Mouse (Mus musculus): ENCODE results near the gene Axin1. TPM values are rescaled to one million over a fixed set of nuclear protein-coding genes. Genes with fewer than 3 reads are reported as not detected.
A peak's percentile ranks its signal among the peaks of the same experiment; 100 is the strongest.
"Not testable (repeated sequence)": the region's sequence is repeated elsewhere in the genome, so short reads cannot be mapped to it uniquely, and the experiment has no call there.

Gene Axin1
- polyA plus RNA-seq, 1 experiment from 2014 or later, result 10.5 TPM

DNA sequence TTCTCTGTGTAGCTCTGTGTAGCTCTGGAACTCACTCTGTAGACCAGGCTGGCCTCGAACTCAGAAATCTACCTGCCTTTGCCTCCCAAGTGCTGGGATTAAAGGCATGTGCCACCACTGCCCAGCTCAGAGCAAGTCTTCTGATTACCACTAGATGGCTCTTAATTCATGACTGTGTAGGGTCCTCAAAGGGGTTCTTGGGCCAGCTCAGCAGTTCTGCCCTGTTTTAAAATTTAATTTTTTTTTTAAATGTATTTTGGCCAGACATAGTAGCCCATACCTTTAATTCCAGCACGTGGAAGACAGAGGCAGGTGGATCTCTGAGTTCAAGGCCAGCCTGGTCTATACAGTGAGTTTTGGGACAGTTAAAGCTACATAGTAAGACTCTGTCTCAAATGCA, 36.8 kb downstream of the Axin1 start:
- not testable (repeated sequence) for H3K9me3 ChIP-seq; H3K4me1 ChIP-seq; H3K4me3 ChIP-seq; H3K27me3 ChIP-seq (ENCODE audit: poor library complexity, severe bottlenecking); DNase-seq (ENCODE audit: extremely low spot score, low spot score); H3K27ac ChIP-seq
- 85% methylated on average over 2 of the region's 2 CpGs for WGBS
- peaks cover 62% of the 10 kb centered on the region for H3K36me3 ChIP-seq (replicated peaks)

DNA sequence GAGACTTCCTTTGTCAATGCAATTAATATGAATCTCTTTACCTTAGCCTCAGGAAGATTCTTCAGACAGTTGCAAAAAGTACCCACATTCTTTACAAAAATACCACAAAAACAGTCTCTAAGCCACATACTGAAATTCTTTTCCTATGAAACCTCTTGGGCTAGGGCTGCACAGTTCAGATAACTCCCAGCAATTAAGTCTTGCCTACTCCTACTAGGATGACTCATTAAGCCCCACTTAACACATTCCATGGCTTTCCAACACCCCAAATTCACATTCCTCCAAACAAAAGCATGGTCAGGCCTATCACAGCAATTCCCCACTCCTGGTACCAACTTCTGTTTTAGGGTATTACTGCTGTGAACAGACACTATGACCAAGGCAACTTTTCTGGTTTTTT, 40.1 kb downstream of the Axin1 start:
- Histone ChIP-seq H3K4me3 (no peak overlapping the region), H3K36me3 (replicated peaks) (peaks cover 84% of the 10 kb centered on the region), H3K4me1 (no peaks in the 10 kb centered on the region), H3K27ac (no peak overlapping the region), H3K27me3 (ENCODE audit: poor library complexity, severe bottlenecking) (no peaks in the 10 kb centered on the region), H3K9me3 (no peaks in the 10 kb centered on the region)
- DNase-seq (ENCODE audit: extremely low spot score, low spot score), result no peak

DNA sequence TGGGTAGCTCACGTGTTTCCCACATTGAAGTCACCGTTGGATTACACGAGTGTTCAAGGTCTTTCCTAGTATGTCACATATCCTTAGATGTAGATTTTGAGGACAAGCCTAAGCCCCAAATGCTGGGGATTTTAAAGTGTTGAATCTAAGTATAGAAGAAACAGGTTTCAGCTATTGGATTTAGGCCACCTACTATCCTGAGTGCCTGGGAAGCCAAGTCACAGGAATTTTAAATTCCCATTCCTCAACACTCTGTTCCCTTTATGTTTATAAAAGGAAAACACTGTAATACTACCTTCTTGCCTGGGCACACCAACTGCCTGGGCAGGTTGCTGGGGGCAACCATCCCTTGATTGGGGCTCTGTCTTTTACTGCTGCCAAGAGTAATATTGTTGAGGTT, 42.7 kb downstream of the Axin1 start:
- peaks cover 86% of the 10 kb centered on the region for H3K36me3 ChIP-seq (replicated peaks)
- WGBS, result 89% methylated on average over 3 of the region's 3 CpGs
- DNase-seq (ENCODE audit: extremely low spot score, low spot score), result no peak

GRCm38 (mm10) chr17:26187592-26187991, 49.1 kb downstream of the Axin1 start:
- Histone ChIP-seq H3K27ac (no peak overlapping the region), H3K36me3 (replicated peaks) (peaks cover 100% of the 10 kb centered on the region), H3K4me1 (no peaks in the 10 kb centered on the region), H3K9me3 (no peaks in the 10 kb centered on the region), H3K4me3 (no peak overlapping the region), H3K27me3 (ENCODE audit: poor library complexity, severe bottlenecking) (no peaks in the 10 kb centered on the region)
- DNase-seq (ENCODE audit: extremely low spot score, low spot score), result no peak
- WGBS, result 95% methylated on average over 5 of the region's 5 CpGs

More for the DNA sequence above, 42.7 kb downstream of the Axin1 start:
- no peaks in the 10 kb centered on the region for H3K4me1 ChIP-seq
- no peak overlapping the region for H3K27ac ChIP-seq
- no peaks in the 10 kb centered on the region for H3K27me3 ChIP-seq (ENCODE audit: poor library complexity, severe bottlenecking)
- H3K4me3 ChIP-seq, result no peak overlapping the region
- H3K9me3 ChIP-seq, result no peaks in the 10 kb centered on the region

- no peak for DNase-seq (ENCODE audit: extremely low spot score, low spot score)
- no peaks in the 10 kb centered on the region for H3K9me3 ChIP-seq
- H3K4me1 ChIP-seq, result no peaks in the 10 kb centered on the region
- peaks cover 100% of the 10 kb centered on the region for H3K36me3 ChIP-seq (replicated peaks)
- 96% methylated on average over 11 of the region's 11 CpGs for WGBS
- H3K4me3 ChIP-seq, result no peak overlapping the region
- H3K27ac ChIP-seq, result no peak overlapping the region
- no peaks in the 10 kb centered on the region for H3K27me3 ChIP-seq (ENCODE audit: poor library complexity, severe bottlenecking)
Measured at GRCm38 (mm10) chr17:26188091-26188805, 49.8 kb downstream of the Axin1 start.

GRCm38 (mm10) chr17:26191486-26191885, 53.0 kb downstream of the Axin1 start:
- H3K27ac ChIP-seq; DNase-seq (ENCODE audit: extremely low spot score, low spot score); H3K9me3 ChIP-seq; H3K4me1 ChIP-seq; H3K27me3 ChIP-seq (ENCODE audit: poor library complexity, severe bottlenecking); H3K4me3 ChIP-seq: not testable (repeated sequence)
- peaks cover 100% of the 10 kb centered on the region for H3K36me3 ChIP-seq (replicated peaks)
- WGBS, result 93% methylated on average over 7 of the region's 7 CpGs

GRCm38 (mm10) chr17:26192481-26193190, 54.1 kb downstream of the Axin1 start:
- H3K4me1 ChIP-seq, result no peaks in the 10 kb centered on the region
- peaks cover 100% of the 10 kb centered on the region for H3K36me3 ChIP-seq (replicated peaks)
- no peaks in the 10 kb centered on the region for H3K27me3 ChIP-seq (ENCODE audit: poor library complexity, severe bottlenecking)
- no peak overlapping the region for H3K4me3 ChIP-seq
- 95% methylated on average over 15 of the region's 15 CpGs for WGBS
- no peak overlapping the region for H3K27ac ChIP-seq
- no peak for DNase-seq (ENCODE audit: extremely low spot score, low spot score)
- H3K9me3 ChIP-seq, result no peaks in the 10 kb centered on the region

- H3K4me1 ChIP-seq, result peaks cover 36% of the 10 kb centered on the region
- H3K36me3 ChIP-seq (replicated peaks), result peaks cover 43% of the 10 kb centered on the region
- no peak within 1 kb of the TSS for H3K4me3 ChIP-seq
- H3K27me3 ChIP-seq (ENCODE audit: poor library complexity, severe bottlenecking), result peaks cover 54% of the 10 kb centered on the region
- no peak for DNase-seq (ENCODE audit: extremely low spot score, low spot score)
- WGBS, result 84% methylated on average over 4 of the region's 4 CpGs
- H3K27ac ChIP-seq, result no peak within 1 kb of the TSS
- H3K9me3 ChIP-seq, result no peaks in the 10 kb centered on the region
Measured at GRCm38 (mm10) chr17:26198892-26199291, 60.4 kb downstream of the Axin1 start, which contains the start of gene Pdia2. TSS of gene Pdia2 (minus strand) at chr17:26199087.

GRCm38 (mm10) chr17:26200831-26201705, 62.6 kb downstream of the Axin1 start:
- DNase-seq (ENCODE audit: extremely low spot score, low spot score), result peak; percentile 35
- Histone ChIP-seq H3K9me3 (no peaks in the 10 kb centered on the region), H3K4me3 (peak overlapping the region; percentile 68), H3K27me3 (ENCODE audit: poor library complexity, severe bottlenecking) (peaks cover 76% of the 10 kb centered on the region), H3K27ac (peak overlapping the region; percentile 79), H3K4me1 (peaks cover 50% of the 10 kb centered on the region), H3K36me3 (replicated peaks) (peaks cover 21% of the 10 kb centered on the region)
- WGBS, result under 1% methylated on average over 92 of the region's 92 CpGs

DNA sequence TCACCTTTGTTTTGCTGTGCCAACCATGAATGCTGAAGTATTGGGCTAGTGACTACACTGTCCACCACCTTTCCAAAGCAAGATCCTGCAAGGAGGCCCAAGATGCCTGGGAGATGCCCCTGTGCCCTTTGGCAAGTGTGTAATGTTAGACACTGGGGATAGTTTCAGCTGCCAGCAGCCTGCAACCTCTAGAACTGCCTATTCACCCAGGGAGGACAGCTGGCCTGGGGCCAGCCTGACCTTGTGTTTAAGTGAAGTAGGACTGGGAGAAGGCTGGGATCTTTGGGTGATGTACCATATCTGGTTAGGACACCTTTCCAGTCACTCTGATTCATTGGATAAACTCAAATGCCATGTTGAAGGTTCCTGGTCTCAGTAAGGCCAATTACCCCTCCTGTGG, 63.5 kb downstream of the Axin1 start:
- H3K27me3 ChIP-seq (ENCODE audit: poor library complexity, severe bottlenecking), result peaks cover 80% of the 10 kb centered on the region
- peaks cover 12% of the 10 kb centered on the region for H3K36me3 ChIP-seq (replicated peaks)
- peaks cover 50% of the 10 kb centered on the region for H3K4me1 ChIP-seq
- no peak overlapping the region for H3K27ac ChIP-seq
- no peak overlapping the region for H3K4me3 ChIP-seq
- no peaks in the 10 kb centered on the region for H3K9me3 ChIP-seq
- no peak for DNase-seq (ENCODE audit: extremely low spot score, low spot score)

DNA sequence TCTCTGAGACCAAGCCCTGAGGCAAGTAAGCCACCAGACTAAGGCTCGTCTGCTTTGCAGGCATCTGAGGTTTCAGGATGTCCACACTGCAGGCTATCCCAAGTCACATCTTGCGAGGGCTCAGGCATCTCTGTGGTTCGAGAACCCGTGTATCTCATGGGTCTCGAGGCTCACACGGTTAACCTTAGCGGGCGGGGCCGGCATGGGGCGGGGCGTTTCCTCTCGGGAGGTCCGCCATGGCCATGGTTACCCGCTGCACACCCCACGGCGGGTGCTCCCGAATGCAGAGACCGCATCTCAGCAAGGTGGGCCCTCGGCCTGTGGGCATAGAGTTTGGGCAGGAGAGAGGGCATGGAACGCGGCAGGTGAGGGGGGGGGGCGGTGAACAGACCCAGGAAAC, 64.2 kb downstream of the Axin1 start, which contains the start of gene Rgs11:
Rgs11 (plus strand) TSS at position 215 of the 400 bp plus-strand sequence.
- H3K4me3 ChIP-seq, result peak within 1 kb of the TSS; percentile 52
- DNase-seq (ENCODE audit: extremely low spot score, low spot score), result peak; percentile 22
- H3K9me3 ChIP-seq, result no peaks in the 10 kb centered on the region
- peaks cover 80% of the 10 kb centered on the region for H3K27me3 ChIP-seq (ENCODE audit: poor library complexity, severe bottlenecking)
- peaks cover 5% of the 10 kb centered on the region for H3K36me3 ChIP-seq (replicated peaks)
- H3K4me1 ChIP-seq, result peaks cover 50% of the 10 kb centered on the region
- H3K27ac ChIP-seq, result 0 out of 2 replicates have a peak within 1 kb of the TSS, but pooled peaks have one; percentile 12
- 2% methylated on average over 22 of the region's 22 CpGs for WGBS

DNA sequence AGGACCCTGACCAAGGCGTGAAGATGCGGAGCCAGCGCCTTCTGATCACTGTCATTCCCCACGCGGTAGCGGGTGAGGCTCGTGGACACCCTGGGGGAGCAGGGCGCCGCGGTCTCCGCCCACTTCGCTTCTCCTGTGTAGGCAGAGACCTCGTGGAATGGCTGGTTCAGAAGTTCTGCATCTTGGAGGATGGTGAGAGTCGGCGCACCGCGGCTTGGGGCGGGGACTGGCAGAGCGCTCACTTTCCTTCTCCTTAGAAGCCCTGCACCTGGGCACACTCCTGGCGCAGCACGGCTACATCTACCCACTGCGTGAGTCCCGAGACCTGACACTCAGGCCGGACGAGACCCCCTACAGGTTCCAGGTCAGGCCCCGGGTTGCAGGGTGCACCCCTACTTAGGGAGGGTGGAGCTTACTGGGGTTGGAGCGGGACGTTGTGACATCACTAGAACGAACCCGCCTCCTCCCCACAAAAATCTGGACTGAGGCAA, 64.9 kb downstream of the Axin1 start:
- Histone ChIP-seq H3K27ac (no peak overlapping the region), H3K4me1 (peaks cover 50% of the 10 kb centered on the region), H3K4me3 (peak overlapping the region; percentile 52), H3K27me3 (ENCODE audit: poor library complexity, severe bottlenecking) (peaks cover 80% of the 10 kb centered on the region), H3K9me3 (no peaks in the 10 kb centered on the region), H3K36me3 (replicated peaks) (no peaks in the 10 kb centered on the region)
- WGBS, result 1% methylated on average over 30 of the region's 30 CpGs
- no peak for DNase-seq (ENCODE audit: extremely low spot score, low spot score)
